Mouse (Mus musculus) myocyte (in vitro differentiated cells): ENCODE measurements around the gene Lysmd4. TPM values are rescaled to one million over a fixed set of nuclear protein-coding genes. Genes with fewer than 3 reads are reported as not detected.

Experiments used
- H3K27me3 ChIP-seq: one replicate; pipeline ENCODE4 v1.6.1; 2011; ENCODE audit not compliant: control insufficient read depth, insufficient read depth, insufficient read length
- H3K36me3 ChIP-seq: one replicate; pipeline ENCODE4 v1.6.1; 2011; ENCODE audit not compliant: control insufficient read depth, insufficient read depth
- H3K4me2 ChIP-seq: one replicate; pipeline ENCODE4 v1.6.1; 2011; ENCODE audit warnings: low read depth, control low read depth
- H3K4me3 ChIP-seq: one replicate; pipeline ENCODE4 v1.5.1; 2011; ENCODE audit warnings: mild to moderate bottlenecking, control low read depth, moderate library complexity
- H3K79me2 ChIP-seq: one replicate; pipeline ENCODE4 v1.6.1; 2011; ENCODE audit not compliant: control insufficient read depth, insufficient read depth
- H3ac ChIP-seq: one replicate; pipeline ENCODE4 v1.6.1; 2011; ENCODE audit not compliant: control insufficient read depth, insufficient read length
- CEBPB ChIP-seq: IDR thresholded peaks from 2 replicates; pipeline ENCODE4 v1.6.1; 2011; ENCODE audit warnings: mild to moderate bottlenecking, moderate library complexity; ENCODE audit not compliant: poor library complexity, insufficient read depth, severe bottlenecking
- E2F4 ChIP-seq: IDR thresholded peaks from one replicate; pipeline ENCODE4 v1.6.1; 2011; ENCODE audit warnings: mild to moderate bottlenecking, control low read depth, moderate library complexity; ENCODE audit not compliant: insufficient read depth
- MAX ChIP-seq: IDR thresholded peaks from one replicate; pipeline ENCODE4 v1.6.1; 2011; ENCODE audit warnings: low read depth, mild to moderate bottlenecking, control low read depth
- MYOD1 ChIP-seq, 3 experiments: IDR thresholded peaks; one replicate each; pipeline ENCODE4 v1.6.1; 2011; ENCODE audit warnings: control low read depth in 2 of 3, low read depth in 2 of 3, mild to moderate bottlenecking in 2 of 3, moderate library complexity in 1 of 3; ENCODE audit not compliant: insufficient read length in 2 of 3, control insufficient read depth in 1 of 3
- MYOG ChIP-seq, 3 experiments: IDR thresholded peaks; one replicate each; pipeline ENCODE4 v1.6.1; 2011; ENCODE audit warnings: control low read depth in 2 of 3, low read depth in 2 of 3, mild to moderate bottlenecking in 2 of 3; ENCODE audit not compliant: insufficient read length in 2 of 3, control insufficient read depth in 1 of 3, insufficient read depth in 1 of 3
- POLR2A ChIP-seq: IDR thresholded peaks from one replicate; pipeline ENCODE4 v1.6.1; 2011; ENCODE audit warnings: low read depth, mild to moderate bottlenecking, control low read depth, moderate library complexity; ENCODE audit not compliant: insufficient read length
- POLR2AphosphoS2 ChIP-seq: IDR thresholded peaks from one replicate; pipeline ENCODE4 v1.6.1; 2011; ENCODE audit warnings: low read depth, control low read depth; ENCODE audit not compliant: insufficient read length
- REST ChIP-seq: IDR thresholded peaks from one replicate; pipeline ENCODE4 v1.6.1; 2011; ENCODE audit warnings: mild to moderate bottlenecking, control low read depth, moderate library complexity; ENCODE audit not compliant: insufficient read depth, insufficient read length
- SRF ChIP-seq: IDR thresholded peaks from one replicate; pipeline ENCODE4 v1.6.1; 2011; ENCODE audit warnings: low read depth; ENCODE audit not compliant: control insufficient read depth, insufficient read length
- TCF12 ChIP-seq: IDR thresholded peaks from one replicate; pipeline ENCODE4 v1.6.1; 2011; ENCODE audit warnings: mild to moderate bottlenecking, control low read depth; ENCODE audit not compliant: poor library complexity, insufficient read depth, severe bottlenecking
- TCF3 ChIP-seq: IDR thresholded peaks from one replicate; pipeline ENCODE4 v1.6.1; 2011; ENCODE audit warnings: low read depth, control low read depth; ENCODE audit not compliant: insufficient read length
- USF1 ChIP-seq: IDR thresholded peaks from one replicate; pipeline ENCODE4 v1.6.1; 2011; ENCODE audit warnings: low read depth, mild to moderate bottlenecking, control low read depth, moderate library complexity
- polyA plus RNA-seq: library from polyadenylated mRNA; unstranded; fragments of >200 nt; fragmentation: generic; extraction: Trizol; gene quantifications from one replicate; pipeline ENCODE4 v1.2.1, GENCODE M21; 2012; ENCODE audit warnings: missing spikeins

Lysmd4 gene
- polyA plus RNA-seq, 1 experiment = 7.7 TPM

DNA sequence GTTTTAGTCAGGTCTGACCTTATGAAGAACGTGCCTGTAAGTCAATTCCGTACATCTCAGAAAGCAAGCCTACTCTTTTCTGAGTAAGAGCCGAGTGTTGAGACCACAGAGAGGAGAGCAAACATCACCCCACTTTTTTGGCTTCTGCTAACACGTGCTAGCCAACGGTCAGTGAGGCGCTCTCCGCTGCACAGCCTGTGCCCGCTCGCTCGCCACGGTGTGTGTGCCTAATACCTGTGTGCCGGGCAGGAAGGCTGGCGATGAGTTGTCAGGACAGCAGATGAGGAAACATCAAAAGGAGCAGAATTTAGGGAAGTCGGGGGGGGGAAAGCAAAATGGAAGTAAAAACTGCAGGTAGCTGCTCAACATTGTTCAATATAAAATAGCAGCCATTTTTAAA lies 10.2 kb downstream of the Lysmd4 start:
- TF ChIP-seq POLR2AphosphoS2 (peak; percentile 55), POLR2A (peak; percentile 31), REST (no peak)
- no peak overlapping the region for H3K4me3 ChIP-seq
- no peak overlapping the region for H3K4me2 ChIP-seq
- H3K27me3 ChIP-seq = no peaks in the 10 kb centered on the region
- no peak overlapping the region for H3ac ChIP-seq
- H3K79me2 ChIP-seq = no peaks in the 10 kb centered on the region
- H3K36me3 ChIP-seq = peaks cover 49% of the 10 kb centered on the region

DNA sequence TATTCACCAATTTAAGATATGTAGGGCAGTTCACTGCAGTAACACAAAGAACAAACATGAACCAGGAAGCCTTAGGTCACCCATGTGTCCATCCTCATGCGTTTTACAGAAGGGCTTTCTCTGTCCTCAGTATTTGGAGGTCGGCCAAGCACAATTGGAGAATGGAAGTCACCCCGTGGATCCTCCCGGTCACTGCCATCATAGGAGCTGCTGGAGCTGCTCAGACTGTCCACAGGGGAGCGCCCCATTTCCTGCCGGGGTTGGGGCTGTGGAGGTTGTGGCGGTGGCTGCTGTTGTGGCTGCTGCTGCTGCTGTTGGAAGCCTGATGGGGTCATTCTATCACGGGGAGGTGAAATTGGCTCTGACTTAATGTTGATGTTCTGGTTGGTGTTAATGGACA lies 12.5 kb downstream of the Lysmd4 start:
- Histone ChIP-seq H3K4me3 (no peak overlapping the region), H3K36me3 (peaks cover 67% of the 10 kb centered on the region), H3ac (no peak overlapping the region), H3K4me2 (no peak overlapping the region), H3K79me2 (no peaks in the 10 kb centered on the region), H3K27me3 (no peaks in the 10 kb centered on the region)
- TF ChIP-seq MYOG (IDR thresholded peaks at IDR 0.05; ENCODE audit: control insufficient read depth in 1 of 3, insufficient read depth in 1 of 3, insufficient read length in 2 of 3, low read depth in 2 of 3) (no peak), MAX (no peak), POLR2AphosphoS2 (no peak), SRF (no peak), POLR2A (no peak), TCF12 (no peak), TCF3 (no peak), E2F4 (no peak), REST (no peak), USF1 (no peak), CEBPB (no peak), MYOD1 (IDR thresholded peaks at IDR 0.05; ENCODE audit: control insufficient read depth in 1 of 3, insufficient read length in 2 of 3, low read depth in 2 of 3) (no peak)

DNA sequence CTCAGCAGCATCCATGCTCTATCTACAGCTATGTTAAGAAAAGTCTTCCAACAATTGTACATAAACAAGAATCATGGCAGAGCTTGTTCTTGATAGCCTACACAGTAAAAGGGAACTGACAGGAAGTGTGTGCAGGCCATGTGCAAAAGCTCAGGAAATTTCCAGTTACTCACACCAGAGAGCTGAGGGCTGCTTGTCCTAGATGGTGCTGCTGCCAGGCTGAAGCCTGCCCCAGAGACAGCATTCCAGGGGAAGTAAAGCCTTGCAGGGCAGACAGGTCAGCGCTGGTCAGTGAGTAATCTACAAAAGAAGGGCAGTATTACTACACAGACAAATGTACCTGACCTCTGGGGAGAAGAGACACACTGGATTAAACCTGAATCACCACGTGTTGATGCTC lies 14.0 kb downstream of the Lysmd4 start:
- peaks cover 76% of the 10 kb centered on the region for H3K36me3 ChIP-seq
- no peak overlapping the region for H3ac ChIP-seq
- H3K4me2 ChIP-seq = no peak overlapping the region
- H3K27me3 ChIP-seq = no peaks in the 10 kb centered on the region
- H3K4me3 ChIP-seq = no peak overlapping the region
- no peaks in the 10 kb centered on the region for H3K79me2 ChIP-seq
- TF ChIP-seq SRF (no peak), POLR2AphosphoS2 (no peak), E2F4 (no peak), MYOD1 (IDR thresholded peaks at IDR 0.05; ENCODE audit: control insufficient read depth in 1 of 3, insufficient read length in 2 of 3, low read depth in 2 of 3) (no peak), CEBPB (no peak), REST (no peak), TCF12 (no peak), MYOG (IDR thresholded peaks at IDR 0.05; ENCODE audit: control insufficient read depth in 1 of 3, insufficient read depth in 1 of 3, insufficient read length in 2 of 3, low read depth in 2 of 3) (no peak)

DNA sequence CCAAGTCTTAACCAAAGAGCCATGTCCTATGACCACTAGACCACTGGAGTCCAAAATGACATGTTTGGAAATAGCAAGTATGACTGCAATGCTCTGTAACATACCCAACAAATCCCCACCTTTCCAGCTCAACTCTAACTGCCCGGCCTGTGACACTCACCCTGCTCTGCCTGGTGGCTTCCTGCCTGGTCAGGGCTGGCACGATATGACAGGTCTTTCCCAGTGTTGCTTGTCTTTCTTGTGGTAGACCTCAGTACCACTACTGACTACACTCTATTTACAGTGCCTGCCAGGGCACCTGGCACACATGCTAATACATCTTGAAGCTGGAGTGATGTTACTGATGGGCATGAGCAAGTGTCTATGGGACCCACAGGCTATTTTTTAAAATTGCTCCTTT lies 15.4 kb downstream of the Lysmd4 start:
- Histone ChIP-seq H3K79me2 (no peaks in the 10 kb centered on the region), H3K4me3 (no peak overlapping the region), H3K4me2 (no peak overlapping the region), H3K36me3 (peaks cover 77% of the 10 kb centered on the region), H3K27me3 (no peaks in the 10 kb centered on the region), H3ac (no peak overlapping the region)
- peak; percentile 17 for TF ChIP-seq POLR2A
- TF ChIP-seq CEBPB = no peak

DNA sequence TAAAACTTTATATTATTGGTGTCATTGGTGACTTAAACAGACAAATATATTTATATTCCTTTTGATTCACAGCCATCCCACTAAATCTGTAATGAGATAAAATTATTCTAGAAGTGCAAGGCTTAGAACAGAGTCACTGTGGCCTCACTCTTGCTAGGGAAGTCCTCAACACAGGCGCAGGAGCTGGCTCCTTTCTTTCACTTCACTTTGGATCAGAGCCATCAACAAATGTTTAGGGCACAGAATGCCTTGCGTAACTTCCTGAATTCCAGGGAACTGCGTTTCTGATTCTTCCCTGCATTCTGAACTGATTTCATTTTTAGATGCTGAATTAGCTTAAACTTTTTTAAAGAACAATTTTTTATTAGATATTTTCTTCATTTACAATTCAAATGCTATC lies 19.6 kb downstream of the Lysmd4 start:
- Histone ChIP-seq H3K36me3 (peaks cover 61% of the 10 kb centered on the region), H3ac (no peak overlapping the region), H3K4me3 (no peak overlapping the region), H3K27me3 (no peaks in the 10 kb centered on the region), H3K4me2 (no peak overlapping the region), H3K79me2 (peaks cover 9% of the 10 kb centered on the region)
- no peak for TF ChIP-seq MYOD1 (IDR thresholded peaks at IDR 0.05; ENCODE audit: control insufficient read depth in 1 of 3, insufficient read length in 2 of 3, low read depth in 2 of 3)
- TF ChIP-seq REST = no peak
- TF ChIP-seq MYOG (IDR thresholded peaks at IDR 0.05; ENCODE audit: control insufficient read depth in 1 of 3, insufficient read depth in 1 of 3, insufficient read length in 2 of 3, low read depth in 2 of 3) = no peak
- TF ChIP-seq POLR2A = no peak
- TF ChIP-seq MAX = no peak
- no peak for TF ChIP-seq SRF

DNA sequence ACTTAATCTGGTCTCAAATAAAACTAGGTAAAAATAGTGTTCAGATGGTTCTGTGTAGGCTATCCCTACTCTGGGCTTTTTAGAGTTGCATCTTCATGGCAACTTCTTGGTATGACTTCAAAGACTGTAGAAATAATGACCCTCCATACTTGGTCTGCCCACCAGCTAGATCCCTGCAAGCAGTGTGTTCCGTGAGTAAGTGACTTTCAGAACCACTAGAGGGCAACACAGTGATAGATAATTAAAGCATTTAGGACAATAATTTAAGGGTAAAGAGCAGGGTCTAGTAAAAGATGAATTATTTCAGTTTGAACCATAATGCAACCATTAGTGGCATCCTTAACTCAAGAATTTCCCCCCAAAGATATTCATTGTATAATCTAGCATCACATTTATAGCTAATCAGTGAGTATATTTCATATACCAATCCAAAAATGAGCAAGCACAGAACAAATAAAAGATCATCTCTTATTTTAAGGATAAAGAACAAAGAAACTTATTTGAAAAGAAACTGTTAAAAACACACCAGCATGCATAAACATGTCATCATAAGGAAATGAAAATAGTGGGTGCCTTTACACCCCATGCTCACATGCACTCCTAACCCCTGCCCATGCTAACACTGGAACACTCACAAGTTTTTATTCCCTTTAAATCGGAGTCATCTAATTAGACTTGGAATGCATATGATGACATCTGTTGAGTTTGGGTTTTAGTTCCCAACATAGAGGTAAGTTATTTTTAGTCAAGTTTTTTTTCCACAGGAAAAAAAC lies 21.0 kb downstream of the Lysmd4 start:
- peak overlapping the region; percentile 47 for H3K4me2 ChIP-seq
- TF ChIP-seq TCF12 (no peak), TCF3 (no peak), POLR2AphosphoS2 (no peak), REST (no peak), MAX (no peak)

More for the DNA sequence above, 21.0 kb downstream of the Lysmd4 start:
- Histone ChIP-seq H3K36me3 (peaks cover 62% of the 10 kb centered on the region), H3K79me2 (peaks cover 9% of the 10 kb centered on the region), H3K4me3 (no peak overlapping the region), H3K27me3 (no peaks in the 10 kb centered on the region), H3ac (no peak overlapping the region)
